Mouse (Mus musculus) small intestine, adult 2 months (tissue): Measurements from ENCODE around the gene Gm20388.

Source experiments
- CTCF ChIP-seq: fragments of 200-500 bp; IDR thresholded peaks from 2 replicates; pipeline ENCODE4 v1.5.1; 2012; ENCODE audit warnings: low read depth, mild to moderate bottlenecking, control low read depth, inconsistent platforms, low read length, moderate library complexity, mixed read lengths; ENCODE audit not compliant: insufficient replicate concordance, insufficient read length; ENCODE audit errors: extremely low read depth
- POLR2A ChIP-seq: fragments of 200-500 bp; IDR thresholded peaks from 2 replicates; pipeline ENCODE4 v1.6.1; 2012; ENCODE audit warnings: low read depth, mild to moderate bottlenecking, control low read depth, inconsistent platforms, low read length, moderate library complexity

GRCm38 (mm10) chr8:120493508-120494464 is 583.1 kb downstream of the Gm20388 start:
- TF ChIP-seq CTCF: no peak
- TF ChIP-seq POLR2A: no peak
